Mouse (Mus musculus): Measurements from ENCODE around the gene Appbp2. TPM values are rescaled to one million over a fixed set of nuclear protein-coding genes. Genes with fewer than 3 reads are reported as not detected.
A peak's percentile ranks its signal among the peaks of the same experiment; 100 is the strongest.

The Appbp2 gene
- total and polyA plus RNA-seq, 2 experiments from 2014 or later = 41.9 to 67.8 TPM

GRCm38 (mm10) chr11:85183284-85183779, 51.6 kb downstream of the Appbp2 start:
- Histone ChIP-seq H3K4me3 (ENCODE audit: low read depth, low read length) (peak overlapping the region; percentile 39), H3K36me3 (ENCODE audit: insufficient read depth) (no peaks in the 10 kb centered on the region), H3K9ac (peak overlapping the region; percentile 44), H3K27me3 (ENCODE audit: insufficient read depth, low read length) (no peaks in the 10 kb centered on the region), H3K9me3 (ENCODE audit: low read length) (no peaks in the 10 kb centered on the region), H3K27ac (ENCODE audit: low read depth, low read length) (0 out of 2 replicates have a peak overlapping the region, but pooled peaks have one; percentile 9), H3K4me2 (ENCODE audit: low read depth) (peak overlapping the region; percentile 57), H3K4me1 (ENCODE audit: insufficient read depth) (no peaks in the 10 kb centered on the region)
- DNase-seq (no peak), ATAC-seq (peak; percentile 21)
- TF ChIP-seq CTCF (IDR thresholded peaks at IDR 0.05; ENCODE audit: low read depth) = no peak
- WGBS = 19% methylated on average over 13 of the region's 13 CpGs

- 5% methylated on average over 20 of the region's 20 CpGs for WGBS
- Histone ChIP-seq H3K4me2 (ENCODE audit: low read depth) (peak overlapping the region; percentile 57), H3K9ac (peak overlapping the region; percentile 44), H3K9me3 (ENCODE audit: low read length) (no peaks in the 10 kb centered on the region), H3K4me3 (ENCODE audit: low read depth, low read length) (peak overlapping the region; percentile 39), H3K36me3 (ENCODE audit: insufficient read depth) (no peaks in the 10 kb centered on the region), H3K4me1 (ENCODE audit: insufficient read depth) (no peaks in the 10 kb centered on the region), H3K27me3 (ENCODE audit: insufficient read depth, low read length) (no peaks in the 10 kb centered on the region), H3K27ac (ENCODE audit: low read depth, low read length) (0 out of 2 replicates have a peak overlapping the region, but pooled peaks have one; percentile 9)
- peak; percentile 95 for TF ChIP-seq CTCF (IDR thresholded peaks at IDR 0.05; ENCODE audit: low read depth)
- peak; percentile 93 for DNase-seq
- peak; percentile 98 for ATAC-seq
Observed at GRCm38 (mm10) chr11:85182617-85183283, 52.2 kb downstream of the Appbp2 start.

DNA sequence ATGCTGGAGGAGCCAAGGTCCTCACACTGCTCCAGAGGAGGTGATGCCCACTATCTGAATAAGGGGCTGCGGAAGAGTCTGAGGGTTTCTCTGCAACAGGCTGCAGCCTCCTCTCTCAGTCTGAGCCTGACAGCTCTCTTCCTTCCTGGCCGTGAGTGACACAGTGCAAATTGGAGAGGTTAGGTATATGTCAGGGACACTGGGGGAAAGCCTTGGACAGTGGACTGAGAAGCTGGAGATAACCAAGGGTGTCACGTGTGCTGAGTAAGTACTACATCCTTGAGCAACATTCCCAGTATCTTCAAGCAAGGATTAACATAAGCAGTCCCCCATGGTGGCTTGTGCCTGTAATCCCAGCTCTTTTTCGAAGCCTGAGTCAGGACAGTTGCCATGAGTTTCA, 56.5 kb downstream of the Appbp2 start:
- H3K27me3 ChIP-seq (ENCODE audit: insufficient read depth, low read length) = no peaks in the 10 kb centered on the region
- 90% methylated on average over 4 of the region's 4 CpGs for WGBS
- ATAC-seq (no peak), DNase-seq (no peak)
- H3K4me3 ChIP-seq (ENCODE audit: low read depth, low read length) = no peak overlapping the region
- H3K9me3 ChIP-seq (ENCODE audit: low read length) = no peaks in the 10 kb centered on the region
- no peak overlapping the region for H3K27ac ChIP-seq (ENCODE audit: low read depth, low read length)
- H3K9ac ChIP-seq = no peak overlapping the region
- no peaks in the 10 kb centered on the region for H3K4me1 ChIP-seq (ENCODE audit: insufficient read depth)
- H3K36me3 ChIP-seq (ENCODE audit: insufficient read depth) = no peaks in the 10 kb centered on the region
- H3K4me2 ChIP-seq (ENCODE audit: low read depth) = no peak overlapping the region
- TF ChIP-seq CTCF (IDR thresholded peaks at IDR 0.05; ENCODE audit: low read depth) = no peak

- H3K27me3 ChIP-seq (ENCODE audit: insufficient read depth, low read length) = no peaks in the 10 kb centered on the region
- DNase-seq = no peak
- no peaks in the 10 kb centered on the region for H3K4me1 ChIP-seq (ENCODE audit: insufficient read depth)
- H3K36me3 ChIP-seq (ENCODE audit: insufficient read depth) = no peaks in the 10 kb centered on the region
- 83% methylated on average over 6 of the region's 6 CpGs for WGBS
- TF ChIP-seq CTCF (IDR thresholded peaks at IDR 0.05; ENCODE audit: low read depth) = no peak
- ATAC-seq = no peak
- no peak overlapping the region for H3K9ac ChIP-seq
- no peaks in the 10 kb centered on the region for H3K9me3 ChIP-seq (ENCODE audit: low read length)
- no peak overlapping the region for H3K4me3 ChIP-seq (ENCODE audit: low read depth, low read length)
- H3K4me2 ChIP-seq (ENCODE audit: low read depth) = no peak overlapping the region
- H3K27ac ChIP-seq (ENCODE audit: low read depth, low read length) = no peak overlapping the region
Observed at GRCm38 (mm10) chr11:85177761-85178160, 57.2 kb downstream of the Appbp2 start.

- no peak for DNase-seq
- Histone ChIP-seq H3K4me2 (ENCODE audit: low read depth) (no peak overlapping the region), H3K4me3 (ENCODE audit: low read depth, low read length) (no peak overlapping the region), H3K9me3 (ENCODE audit: low read length) (no peaks in the 10 kb centered on the region), H3K27me3 (ENCODE audit: insufficient read depth, low read length) (no peaks in the 10 kb centered on the region), H3K4me1 (ENCODE audit: insufficient read depth) (no peaks in the 10 kb centered on the region), H3K36me3 (ENCODE audit: insufficient read depth) (no peaks in the 10 kb centered on the region), H3K9ac (no peak overlapping the region), H3K27ac (ENCODE audit: low read depth, low read length) (no peak overlapping the region)
- TF ChIP-seq CTCF (IDR thresholded peaks at IDR 0.05; ENCODE audit: low read depth) = no peak
- ATAC-seq = no peak
- 84% methylated on average over 3 of the region's 3 CpGs for WGBS
Observed at GRCm38 (mm10) chr11:85175941-85176340, 59.0 kb downstream of the Appbp2 start.

DNA sequence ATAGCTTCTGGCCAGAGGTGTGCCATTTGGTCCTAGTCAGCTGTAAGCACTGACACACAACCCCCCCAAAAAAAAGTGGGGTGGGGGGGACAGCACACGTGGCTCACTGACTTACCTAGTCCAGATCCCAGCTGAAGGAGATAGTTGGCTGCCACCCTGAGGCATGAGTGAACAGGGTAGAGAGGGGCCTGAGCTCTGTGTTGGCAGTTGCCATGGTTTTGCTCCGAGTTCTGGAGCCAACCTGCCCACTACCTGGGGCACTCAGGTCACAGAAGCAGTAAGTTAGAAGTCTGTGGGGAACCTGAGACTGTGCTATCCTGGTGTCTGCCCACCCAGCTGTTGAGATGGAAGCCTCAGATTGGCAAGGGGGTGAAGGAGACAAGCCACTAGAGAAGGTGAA, 64.1 kb downstream of the Appbp2 start:
- H3K9me3 ChIP-seq (ENCODE audit: low read length) = no peaks in the 10 kb centered on the region
- no peak overlapping the region for H3K27ac ChIP-seq (ENCODE audit: low read depth, low read length)
- DNase-seq = no peak
- no peaks in the 10 kb centered on the region for H3K36me3 ChIP-seq (ENCODE audit: insufficient read depth)
- no peak overlapping the region for H3K4me2 ChIP-seq (ENCODE audit: low read depth)
- 0 out of 2 replicates have a peak, but pooled peaks cover 6% of the 10 kb centered on the region for H3K4me1 ChIP-seq (ENCODE audit: insufficient read depth)
- H3K9ac ChIP-seq = no peak overlapping the region
- no peak overlapping the region for H3K4me3 ChIP-seq (ENCODE audit: low read depth, low read length)
- WGBS = 52% methylated on average over 2 of the region's 2 CpGs
- TF ChIP-seq CTCF (IDR thresholded peaks at IDR 0.05; ENCODE audit: low read depth) = no peak
- no peaks in the 10 kb centered on the region for H3K27me3 ChIP-seq (ENCODE audit: insufficient read depth, low read length)
- ATAC-seq = no peak

GRCm38 (mm10) chr11:85170058-85170740, 64.7 kb downstream of the Appbp2 start, which contains the start of gene 1700125H20Rik:
TSS of gene 1700125H20Rik (plus strand) at chr11:85170404.
- H3K9ac ChIP-seq = peak within 1 kb of the TSS; percentile 32
- WGBS = 11% methylated on average over 21 of the region's 21 CpGs

More at GRCm38 (mm10) chr11:85170058-85170740, 64.7 kb downstream of the Appbp2 start, which contains the start of gene 1700125H20Rik:
- ATAC-seq = peak; percentile 92
- Histone ChIP-seq H3K27ac (ENCODE audit: low read depth, low read length) (no peak within 1 kb of the TSS), H3K4me2 (ENCODE audit: low read depth) (peak within 1 kb of the TSS; percentile 52), H3K4me3 (ENCODE audit: low read depth, low read length) (peak within 1 kb of the TSS; percentile 26), H3K27me3 (ENCODE audit: insufficient read depth, low read length) (no peaks in the 10 kb centered on the region), H3K36me3 (ENCODE audit: insufficient read depth) (no peaks in the 10 kb centered on the region), H3K4me1 (ENCODE audit: insufficient read depth) (0 out of 2 replicates have a peak, but pooled peaks cover 6% of the 10 kb centered on the region), H3K9me3 (ENCODE audit: low read length) (no peaks in the 10 kb centered on the region)
- DNase-seq = peak; percentile 87
- TF ChIP-seq CTCF (IDR thresholded peaks at IDR 0.05; ENCODE audit: low read depth) = peak; percentile 88

All from forebrain, postnatal 0 days (tissue).